Mouse (Mus musculus) forebrain, postnatal 0 days (tissue): ENCODE measurements around the gene Olfr305. TPM values are rescaled to one million over a fixed set of nuclear protein-coding genes. Genes with fewer than 3 reads are reported as not detected.
"Not testable (repeated sequence)": the region's sequence is repeated elsewhere in the genome, so short reads cannot be mapped to it uniquely, and the experiment has no call there.

Source experiments
- ATAC-seq: fragments of 200-750 bp; cut with Nextera tagmentation; 2 replicates; pipeline ENCODE4 v1.8.0; 2017; ENCODE audit warnings: mild to moderate bottlenecking, moderate library complexity
- DNase-seq: peaks from one replicate; pipeline ENCODE4 v3.0.0-alpha.2; 2015
- H3K27ac ChIP-seq: fragments of 300-500 bp; sonication (generic); 2 replicates; pipeline ENCODE4 v1.5.1; 2014; ENCODE audit warnings: low read depth, mild to moderate bottlenecking, antibody characterized with exemption, low read length, moderate library complexity, mixed read lengths
- H3K27me3 ChIP-seq: fragments of 300-500 bp; sonication (generic); 2 replicates; pipeline ENCODE4 v1.6.1; 2014; ENCODE audit warnings: mild to moderate bottlenecking, low read length, mixed read lengths; ENCODE audit not compliant: insufficient read depth
- H3K36me3 ChIP-seq: fragments of 300-500 bp; sonication (generic); 2 replicates; pipeline ENCODE4 v1.6.1; 2014; ENCODE audit warnings: mild to moderate bottlenecking, moderate library complexity; ENCODE audit not compliant: insufficient read depth
- H3K4me1 ChIP-seq: fragments of 300-500 bp; sonication (generic); 2 replicates; pipeline ENCODE4 v1.6.1; 2014; ENCODE audit warnings: antibody characterized with exemption; ENCODE audit not compliant: insufficient read depth
- H3K4me2 ChIP-seq: fragments of 300-500 bp; sonication (generic); 2 replicates; pipeline ENCODE4 v1.6.1; 2014; ENCODE audit warnings: low read depth, mild to moderate bottlenecking, moderate library complexity
- H3K4me3 ChIP-seq: fragments of 300-500 bp; sonication (generic); 2 replicates; pipeline ENCODE4 v1.5.1; 2014; ENCODE audit warnings: low read depth, low read length, mixed read lengths
- H3K9ac ChIP-seq: fragments of 300-500 bp; sonication (generic); 2 replicates; pipeline ENCODE4 v1.6.1; 2014; ENCODE audit warnings: mild to moderate bottlenecking
- H3K9me3 ChIP-seq: fragments of 300-500 bp; sonication (generic); 2 replicates; pipeline ENCODE4 v1.6.1; 2016; ENCODE audit warnings: low read length
- CTCF ChIP-seq: sonication (generic); IDR thresholded peaks from 2 replicates; pipeline ENCODE4 v1.5.1; 2016; ENCODE audit warnings: antibody characterized with exemption, control low read depth, low read depth
- WGBS: fragments of 180-500 bp; shearing (Covaris S2); extraction: QIAGEN DNeasy Blood & Tissue Kit; methylation state at CpG from one replicate; pipeline ENCODE4 v1.1.7; 2014; 5-methylcytosine and 5-hydroxymethylcytosine counted together
- polyA plus RNA-seq: library from polyadenylated mRNA; unstranded; fragments of >200 nt; fragmentation: Nextera tagmentation; extraction: Ambion mirVana; gene quantifications from 2 replicates; pipeline ENCODE4 v1.2.1, GENCODE M21; 2015
- total RNA-seq: library from RNA; depleted of rRNA; stranded (reverse); fragments of >200 nt; gene quantifications from 2 replicates; pipeline ENCODE4 v1.2.3, GENCODE M21; 2014; rRNA removed

The Olfr305 gene
- not detected in 2 replicates for total RNA-seq
- polyA plus RNA-seq: not detected in 2 replicates

DNA sequence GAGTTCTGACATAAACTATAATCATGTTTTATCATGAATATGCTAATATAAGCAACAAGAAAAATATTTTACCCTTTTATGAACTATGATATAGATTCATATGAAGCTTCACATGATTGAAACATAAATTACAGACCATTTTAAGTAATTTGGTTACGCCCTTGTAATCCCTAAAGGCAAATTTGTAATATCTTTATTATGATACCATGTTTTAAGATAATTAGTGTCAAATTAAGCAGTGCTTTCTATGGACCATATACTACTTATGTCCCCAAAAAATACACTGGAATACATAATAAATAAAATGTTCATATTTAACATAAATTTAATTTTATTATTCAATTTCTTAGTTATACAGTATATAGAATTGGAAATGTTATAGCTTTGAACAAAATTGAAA, at the start of gene Olfr305:
TSS of gene Olfr305 (minus strand) at position 101 of the 400 bp plus-strand sequence.
- Histone ChIP-seq H3K4me1 (no peaks in the 10 kb centered on the region), H3K9ac (no peak within 1 kb of the TSS), H3K27me3 (no peaks in the 10 kb centered on the region), H3K4me2 (no peak within 1 kb of the TSS), H3K27ac (no peak within 1 kb of the TSS), H3K4me3 (no peak within 1 kb of the TSS), H3K36me3 (no peaks in the 10 kb centered on the region), H3K9me3 (no peaks in the 10 kb centered on the region)
- DNase-seq (no peak), ATAC-seq (no peak)
- no peak for TF ChIP-seq CTCF
- 90% methylated on average over 1 of the region's 1 CpGs for WGBS

DNA sequence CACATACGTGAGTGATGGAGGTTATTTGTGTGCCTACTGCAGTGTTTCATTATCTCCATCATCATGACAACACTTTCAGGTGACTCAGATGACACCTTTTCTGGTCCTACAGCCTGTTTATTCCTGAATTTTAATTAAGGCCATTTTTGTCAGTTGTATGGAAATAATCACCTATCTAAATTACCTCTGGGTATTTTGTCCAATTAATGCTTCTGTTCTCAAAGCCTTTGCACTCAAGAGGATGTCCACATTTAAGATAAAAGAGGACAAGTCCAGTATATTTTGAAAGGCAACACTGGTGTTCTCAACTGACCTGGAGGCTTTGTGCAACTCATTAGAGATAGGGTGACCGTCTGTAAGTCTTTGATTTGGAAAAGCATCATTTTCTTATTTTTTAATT, 36.8 kb upstream of the Olfr305 start, which contains the start of gene Olfr301:
TSS of gene Olfr301 (plus strand) at position 301 of the 400 bp plus-strand sequence.
- Histone ChIP-seq H3K4me2 (no peak within 1 kb of the TSS), H3K4me3 (no peak within 1 kb of the TSS), H3K4me1 (no peaks in the 10 kb centered on the region), H3K9me3 (no peaks in the 10 kb centered on the region), H3K36me3 (no peaks in the 10 kb centered on the region), H3K27ac (no peak within 1 kb of the TSS), H3K9ac (no peak within 1 kb of the TSS), H3K27me3 (no peaks in the 10 kb centered on the region)
- WGBS: 89% methylated on average over 2 of the region's 2 CpGs
- TF ChIP-seq CTCF: no peak
- ATAC-seq (no peak), DNase-seq (no peak)

DNA sequence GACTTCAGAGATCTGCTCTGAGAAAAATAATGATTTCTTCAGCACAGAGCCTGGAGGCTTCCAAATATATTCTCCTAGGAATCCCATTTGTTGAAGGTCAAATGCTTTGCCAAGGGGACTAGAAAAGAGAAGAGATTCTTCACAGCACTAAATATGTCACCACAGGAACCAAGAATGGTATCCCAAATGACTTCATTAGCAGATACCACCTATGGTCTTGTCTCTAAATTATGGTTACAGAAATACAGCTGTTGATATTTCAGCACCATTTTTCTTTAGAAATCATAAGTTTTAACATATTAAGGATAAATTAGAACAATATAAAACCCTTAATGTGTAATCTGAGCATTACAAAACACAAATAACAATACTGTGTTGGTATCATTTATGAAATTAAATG, 31.0 kb upstream of the Olfr305 start, which contains the start of gene Olfr303:
TSS of gene Olfr303 (minus strand) at position 101 of the 400 bp plus-strand sequence.
- ATAC-seq (no peak), DNase-seq (no peak)
- no peak within 1 kb of the TSS for H3K27ac ChIP-seq
- H3K36me3 ChIP-seq: no peaks in the 10 kb centered on the region
- H3K9me3 ChIP-seq: no peaks in the 10 kb centered on the region
- no peaks in the 10 kb centered on the region for H3K27me3 ChIP-seq
- no peak within 1 kb of the TSS for H3K4me3 ChIP-seq
- no peak for TF ChIP-seq CTCF
- no peaks in the 10 kb centered on the region for H3K4me1 ChIP-seq
- H3K9ac ChIP-seq: no peak within 1 kb of the TSS
- no peak within 1 kb of the TSS for H3K4me2 ChIP-seq

DNA sequence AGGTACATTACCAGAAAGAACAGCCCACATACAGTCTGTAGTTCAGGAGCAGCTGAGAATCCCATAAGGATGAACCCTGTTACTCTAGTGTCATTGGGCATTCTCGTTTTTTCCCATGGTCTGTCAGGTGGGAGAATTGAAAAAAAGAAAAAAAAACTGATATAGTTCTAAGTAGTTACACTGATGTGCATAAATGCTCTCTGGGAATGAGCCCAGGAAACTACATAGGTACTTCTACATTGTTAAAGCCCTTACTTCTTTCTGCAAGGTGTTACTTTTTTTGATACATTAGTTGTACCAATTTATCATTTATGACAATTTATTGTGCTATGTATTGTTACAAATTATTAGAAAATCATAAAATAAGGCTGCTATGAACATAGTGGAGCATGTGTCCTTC, 19.8 kb upstream of the Olfr305 start, which contains the start of gene Olfr304:
TSS of gene Olfr304 (minus strand) at position 101 of the 400 bp plus-strand sequence.
- Histone ChIP-seq H3K27me3 (no peaks in the 10 kb centered on the region), H3K9me3 (no peaks in the 10 kb centered on the region), H3K9ac (no peak within 1 kb of the TSS), H3K4me1 (no peaks in the 10 kb centered on the region), H3K4me2 (no peak within 1 kb of the TSS), H3K36me3 (no peaks in the 10 kb centered on the region), H3K27ac (no peak within 1 kb of the TSS), H3K4me3 (no peak within 1 kb of the TSS)
- DNase-seq: no peak
- 73% methylated on average over 1 of the region's 1 CpGs for WGBS
- TF ChIP-seq CTCF: no peak
- no peak for ATAC-seq

DNA sequence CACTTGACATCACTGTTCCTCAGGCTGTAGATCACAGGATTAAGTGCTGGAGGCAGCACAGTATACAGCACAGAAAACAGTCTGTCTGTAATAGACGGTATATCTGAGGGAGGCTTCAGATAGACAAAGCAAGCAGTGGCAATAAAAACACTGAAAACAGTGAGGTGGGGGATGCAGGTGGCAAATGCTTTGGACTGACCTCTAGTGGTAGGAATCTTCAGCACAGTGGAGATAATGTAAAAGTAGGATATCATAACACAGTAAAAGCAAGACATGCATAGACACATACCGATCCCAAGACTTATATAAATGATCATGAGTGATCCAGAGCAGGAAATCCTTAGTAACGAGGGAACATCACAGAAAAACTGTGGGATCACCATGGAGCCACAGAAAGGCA, 19.0 kb upstream of the Olfr305 start:
- Histone ChIP-seq H3K4me2 (no peak overlapping the region), H3K9me3 (no peaks in the 10 kb centered on the region), H3K4me3 (no peak overlapping the region), H3K27me3 (no peaks in the 10 kb centered on the region), H3K4me1 (no peaks in the 10 kb centered on the region), H3K27ac (no peak overlapping the region), H3K9ac (no peak overlapping the region), H3K36me3 (no peaks in the 10 kb centered on the region)
- DNase-seq: no peak
- ATAC-seq: no peak
- 75% methylated on average over 3 of the region's 3 CpGs for WGBS
- TF ChIP-seq CTCF: 0 out of 2 replicates have a peak, but pooled peaks have one; percentile 6

DNA sequence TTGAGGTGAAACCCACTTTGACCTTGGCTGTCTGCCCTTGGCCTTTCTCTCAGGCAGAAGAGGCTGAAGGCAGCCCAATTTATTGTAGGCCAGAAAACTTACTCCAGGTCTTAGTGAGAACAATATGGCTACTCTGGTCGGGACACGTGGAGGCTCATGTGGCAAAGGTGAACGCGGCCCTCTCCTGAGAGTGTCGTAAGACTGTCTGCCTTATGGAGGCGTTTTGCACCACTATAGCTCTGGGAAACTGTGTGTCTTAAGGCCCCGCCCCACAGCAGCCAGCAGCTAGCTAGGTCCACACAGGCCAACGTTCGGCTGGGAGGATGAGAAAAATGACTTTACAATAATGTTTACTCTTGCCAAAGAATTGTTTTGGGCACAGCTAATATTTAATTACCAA, 20.4 kb downstream of the Olfr305 start:
- ATAC-seq, H3K9ac ChIP-seq, DNase-seq: not testable (repeated sequence)

DNA sequence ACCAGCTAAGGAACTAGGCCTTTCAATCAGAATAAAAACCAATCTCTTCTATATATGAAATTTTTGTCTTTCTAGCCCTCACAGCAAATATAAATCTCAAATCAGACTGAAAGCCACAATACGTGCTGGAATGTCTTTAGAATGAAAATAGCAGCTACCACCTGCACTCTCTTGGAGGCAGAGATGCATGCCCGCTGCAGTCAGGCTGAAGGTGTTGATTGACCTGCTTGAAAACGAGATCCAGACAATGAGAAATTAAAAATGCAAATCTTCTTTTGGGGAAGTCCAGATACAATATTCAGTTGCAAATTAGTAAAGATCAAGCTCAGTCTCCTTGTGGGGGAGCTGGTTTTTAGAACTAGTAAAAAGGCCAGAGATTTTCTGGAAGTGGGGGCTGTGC, 22.5 kb downstream of the Olfr305 start:
- H3K4me1 ChIP-seq: no peaks in the 10 kb centered on the region
- DNase-seq (no peak), ATAC-seq (no peak)
- WGBS: 55% methylated on average over 3 of the region's 3 CpGs
- no peaks in the 10 kb centered on the region for H3K27me3 ChIP-seq
- no peak overlapping the region for H3K27ac ChIP-seq
- no peak for TF ChIP-seq CTCF
- no peak overlapping the region for H3K9ac ChIP-seq
- no peaks in the 10 kb centered on the region for H3K9me3 ChIP-seq
- H3K4me3 ChIP-seq: no peak overlapping the region
- H3K36me3 ChIP-seq: no peaks in the 10 kb centered on the region
- H3K4me2 ChIP-seq: no peak overlapping the region

More for the DNA sequence above, 20.4 kb downstream of the Olfr305 start:
- not testable (repeated sequence) for H3K9me3 ChIP-seq, H3K4me2 ChIP-seq, H3K4me3 ChIP-seq, H3K27ac ChIP-seq, H3K27me3 ChIP-seq, H3K36me3 ChIP-seq, H3K4me1 ChIP-seq
- 91% methylated on average over 9 of the region's 9 CpGs for WGBS
